Mouse (Mus musculus) neural tube, embryonic 11.5 days (tissue): Measurements from ENCODE around the gene Hcrtr1. TPM values are rescaled to one million over a fixed set of nuclear protein-coding genes. Genes with fewer than 3 reads are reported as not detected.
A peak's percentile ranks its signal among the peaks of the same experiment; 100 is the strongest.

ENCODE experiments used
- ATAC-seq: fragments of 200-750 bp; cut with Nextera tagmentation; 2 replicates; pipeline ENCODE4 v1.8.0; 2017; ENCODE audit warnings: moderate number of reproducible peaks, mild to moderate bottlenecking, moderate TSS enrichment, moderate library complexity; ENCODE audit not compliant: insufficient read depth, low FRiP score, low TSS enrichment
- DNase-seq: peaks from one replicate; pipeline ENCODE4 v3.0.0-alpha.2; 2015; ENCODE audit warnings: low spot score
- H3K27ac ChIP-seq: fragments of 300-500 bp; sonication (generic); 2 replicates; pipeline ENCODE4 v1.5.1; 2014; ENCODE audit warnings: low read depth, mild to moderate bottlenecking, low read length
- H3K27me3 ChIP-seq: fragments of 300-500 bp; sonication (generic); 2 replicates; pipeline ENCODE4 v1.6.1; 2014; ENCODE audit warnings: mild to moderate bottlenecking, low read length, mixed read lengths; ENCODE audit not compliant: control insufficient read depth, insufficient read depth
- H3K36me3 ChIP-seq: fragments of 300-500 bp; sonication (generic); 2 replicates; pipeline ENCODE4 v1.6.1; 2014; ENCODE audit warnings: mild to moderate bottlenecking, low read length, moderate library complexity, mixed read lengths; ENCODE audit not compliant: control insufficient read depth, insufficient read depth
- H3K4me1 ChIP-seq: fragments of 300-500 bp; sonication (generic); 2 replicates; pipeline ENCODE4 v1.6.1; 2014; ENCODE audit warnings: low read length, mixed read lengths; ENCODE audit not compliant: control insufficient read depth, insufficient read depth
- H3K4me2 ChIP-seq: fragments of 300-500 bp; sonication (generic); 2 replicates; pipeline ENCODE4 v1.6.1; 2014; ENCODE audit warnings: low read depth, mild to moderate bottlenecking, moderate library complexity
- H3K4me3 ChIP-seq: fragments of 300-500 bp; sonication (generic); 2 replicates; pipeline ENCODE4 v1.5.1; 2014; ENCODE audit warnings: low read depth, low read length
- H3K9ac ChIP-seq: fragments of 300-500 bp; sonication (generic); 2 replicates; pipeline ENCODE4 v1.6.1; 2014; ENCODE audit warnings: mild to moderate bottlenecking, low read length
- H3K9me3 ChIP-seq: fragments of 300-500 bp; sonication (generic); 2 replicates; pipeline ENCODE4 v1.6.1; 2016; ENCODE audit warnings: low read length; ENCODE audit not compliant: control insufficient read depth
- WGBS: fragments of 180-500 bp; shearing (Covaris S2); extraction: QIAGEN DNeasy Blood & Tissue Kit; methylation state at CpG from one replicate; pipeline ENCODE4 v1.1.7; 2014; 5-methylcytosine and 5-hydroxymethylcytosine counted together
- polyA plus RNA-seq: library from polyadenylated mRNA; unstranded; fragments of >200 nt; fragmentation: Nextera tagmentation; extraction: Ambion mirVana; gene quantifications from 2 replicates; pipeline ENCODE4 v1.2.1, GENCODE M21; 2014

Gene Hcrtr1
- polyA plus RNA-seq, 1 experiment from 2014 or later = 0.20 TPM

GRCm38 (mm10) chr4:130177536-130177935 lies 38.4 kb upstream of the Hcrtr1 start:
- Histone ChIP-seq H3K4me1 (0 out of 2 replicates have a peak, but pooled peaks cover 8% of the 10 kb centered on the region), H3K9me3 (no peaks in the 10 kb centered on the region)
- no peak for ATAC-seq

GRCm38 (mm10) chr4:130177087-130177486 lies 37.9 kb upstream of the Hcrtr1 start:
- H3K4me3 ChIP-seq = no peak overlapping the region
- H3K9me3 ChIP-seq = no peaks in the 10 kb centered on the region
- H3K27me3 ChIP-seq = peaks cover 14% of the 10 kb centered on the region; the same call in 1 of the 2 replicates
- H3K36me3 ChIP-seq = no peaks in the 10 kb centered on the region
- 68% methylated on average over 4 of the region's 4 CpGs for WGBS
- ATAC-seq = no peak
- no peak overlapping the region for H3K9ac ChIP-seq
- no peak overlapping the region for H3K27ac ChIP-seq
- no peak for DNase-seq
- H3K4me1 ChIP-seq = peaks cover 11% of the 10 kb centered on the region; the same call in 1 of the 2 replicates
- H3K4me2 ChIP-seq = no peak overlapping the region

More at GRCm38 (mm10) chr4:130177536-130177935, 38.4 kb upstream of the Hcrtr1 start:
- no peak overlapping the region for H3K27ac ChIP-seq
- no peaks in the 10 kb centered on the region for H3K36me3 ChIP-seq
- peaks cover 14% of the 10 kb centered on the region; the same call in 1 of the 2 replicates for H3K27me3 ChIP-seq
- WGBS = 72% methylated on average over 7 of the region's 7 CpGs
- no peak for DNase-seq
- no peak overlapping the region for H3K4me2 ChIP-seq
- no peak overlapping the region for H3K4me3 ChIP-seq
- H3K9ac ChIP-seq = no peak overlapping the region

GRCm38 (mm10) chr4:130176156-130176720 lies 37.1 kb upstream of the Hcrtr1 start:
- H3K9ac ChIP-seq = no peak overlapping the region
- H3K4me1 ChIP-seq = peaks cover 11% of the 10 kb centered on the region; the same call in 1 of the 2 replicates
- H3K4me2 ChIP-seq = no peak overlapping the region
- WGBS = 76% methylated on average over 5 of the region's 5 CpGs
- peaks cover 14% of the 10 kb centered on the region; the same call in 1 of the 2 replicates for H3K27me3 ChIP-seq
- H3K36me3 ChIP-seq = no peaks in the 10 kb centered on the region
- H3K4me3 ChIP-seq = no peak overlapping the region
- ATAC-seq = no peak
- no peaks in the 10 kb centered on the region for H3K9me3 ChIP-seq
- no peak overlapping the region for H3K27ac ChIP-seq
- DNase-seq = no peak

GRCm38 (mm10) chr4:130175072-130175711 lies 36.0 kb upstream of the Hcrtr1 start, which contains the start of gene Tinagl1:
Tinagl1 (minus strand) TSS chr4:130175122.
- 2% methylated on average over 14 of the region's 14 CpGs for WGBS
- no peaks in the 10 kb centered on the region for H3K9me3 ChIP-seq
- H3K4me2 ChIP-seq = peak within 1 kb of the TSS; percentile 31
- DNase-seq (peak; percentile 46), ATAC-seq (no peak)
- peaks cover 14% of the 10 kb centered on the region; the same call in 1 of the 2 replicates for H3K27me3 ChIP-seq
- H3K27ac ChIP-seq = no peak within 1 kb of the TSS
- H3K4me1 ChIP-seq = peaks cover 11% of the 10 kb centered on the region; the same call in 1 of the 2 replicates
- 0 out of 2 replicates have a peak within 1 kb of the TSS, but pooled peaks have one; percentile 1 for H3K4me3 ChIP-seq
- H3K9ac ChIP-seq = no peak within 1 kb of the TSS
- H3K36me3 ChIP-seq = no peaks in the 10 kb centered on the region

- peaks cover 11% of the 10 kb centered on the region; the same call in 1 of the 2 replicates for H3K4me1 ChIP-seq
- ATAC-seq = no peak
- peak overlapping the region; percentile 31 for H3K4me2 ChIP-seq
- no peak overlapping the region for H3K4me3 ChIP-seq
- 2% methylated on average over 25 of the region's 25 CpGs for WGBS
- DNase-seq = peak; percentile 51
- H3K27ac ChIP-seq = no peak overlapping the region
- H3K9me3 ChIP-seq = no peaks in the 10 kb centered on the region
- peaks cover 14% of the 10 kb centered on the region; the same call in 1 of the 2 replicates for H3K27me3 ChIP-seq
- H3K36me3 ChIP-seq = no peaks in the 10 kb centered on the region
- H3K9ac ChIP-seq = no peak overlapping the region
These were observed 35.3 kb upstream of the Hcrtr1 start for GRCm38 (mm10) chr4:130174335-130175031.

GRCm38 (mm10) chr4:130173911-130174311 lies 34.8 kb upstream of the Hcrtr1 start:
- Histone ChIP-seq H3K4me2 (peak overlapping the region; percentile 22; the same call in 1 of the 2 replicates), H3K4me1 (peaks cover 11% of the 10 kb centered on the region; the same call in 1 of the 2 replicates), H3K4me3 (0 out of 2 replicates have a peak overlapping the region, but pooled peaks have one; percentile 1), H3K9ac (no peak overlapping the region), H3K27me3 (peaks cover 14% of the 10 kb centered on the region; the same call in 1 of the 2 replicates), H3K27ac (no peak overlapping the region), H3K36me3 (no peaks in the 10 kb centered on the region), H3K9me3 (no peaks in the 10 kb centered on the region)
- no peak for ATAC-seq
- no peak for DNase-seq
- 48% methylated on average over 19 of the region's 19 CpGs for WGBS

- no peak overlapping the region for H3K4me2 ChIP-seq
- H3K9me3 ChIP-seq = no peaks in the 10 kb centered on the region
- ATAC-seq = no peak
- peaks cover 15% of the 10 kb centered on the region; the same call in 1 of the 2 replicates for H3K4me1 ChIP-seq
- H3K4me3 ChIP-seq = no peak overlapping the region
- no peaks in the 10 kb centered on the region for H3K36me3 ChIP-seq
- no peak overlapping the region for H3K27ac ChIP-seq
- 73% methylated on average over 11 of the region's 11 CpGs for WGBS
- peaks cover 14% of the 10 kb centered on the region; the same call in 1 of the 2 replicates for H3K27me3 ChIP-seq
- DNase-seq = no peak
- no peak overlapping the region for H3K9ac ChIP-seq
These were observed 34.1 kb upstream of the Hcrtr1 start for GRCm38 (mm10) chr4:130173060-130173822.
